Mouse (Mus musculus): ENCODE data around the gene Cstl1.
"Not testable (repeated sequence)": the region's sequence is repeated elsewhere in the genome, so short reads cannot be mapped to it uniquely, and the experiment has no call there.

Cstl1 gene

GRCm38 (mm10) chr2:148750058-148750457, at the start of gene Cstl1:
TSS of gene Cstl1 (plus strand) at chr2:148750358.
- no peak for DNase-seq (ENCODE audit: low spot score in 2 of 2)

GRCm38 (mm10) chr2:148706409-148707201, 43.6 kb upstream of the Cstl1 start:
- DNase-seq (ENCODE audit: low spot score in 2 of 2): no peak

- DNase-seq (ENCODE audit: low spot score in 2 of 2): no peak
Observed at GRCm38 (mm10) chr2:148707202-148707530, 43.0 kb upstream of the Cstl1 start.

- DNase-seq (ENCODE audit: low spot score in 2 of 2): no peak
Observed at GRCm38 (mm10) chr2:148712326-148712725, 37.8 kb upstream of the Cstl1 start.

- no peak for DNase-seq (ENCODE audit: low spot score in 2 of 2)
Observed at GRCm38 (mm10) chr2:148717072-148717471, 33.1 kb upstream of the Cstl1 start.

- DNase-seq (ENCODE audit: low spot score in 2 of 2): no peak
Observed at GRCm38 (mm10) chr2:148719271-148719995, 30.7 kb upstream of the Cstl1 start.

GRCm38 (mm10) chr2:148731614-148732326, 18.4 kb upstream of the Cstl1 start:
- peak in 1 of 2 experiments; percentile 27 for DNase-seq (ENCODE audit: low spot score in 2 of 2)

- peak; percentile 81 to 87 for DNase-seq (ENCODE audit: low spot score in 2 of 2)
Observed at GRCm38 (mm10) chr2:148732327-148733000, 17.7 kb upstream of the Cstl1 start, which contains the start of gene Napb. TSS of gene Napb (minus strand) at chr2:148732467.

- peak in 1 of 2 experiments; percentile 40 for DNase-seq (ENCODE audit: low spot score in 2 of 2)
Observed at GRCm38 (mm10) chr2:148743001-148743400, 7.2 kb upstream of the Cstl1 start.

GRCm38 (mm10) chr2:148743846-148744407, 6.2 kb upstream of the Cstl1 start:
- DNase-seq (ENCODE audit: low spot score in 2 of 2): no peak

- peak; percentile 42 to 63 for DNase-seq (ENCODE audit: low spot score in 2 of 2)
Observed at GRCm38 (mm10) chr2:148751893-148752813, 2.0 kb downstream of the Cstl1 start.

GRCm38 (mm10) chr2:148754310-148754846, 4.2 kb downstream of the Cstl1 start:
- DNase-seq (ENCODE audit: low spot score in 2 of 2): no peak

- no peak for DNase-seq (ENCODE audit: low spot score in 2 of 2)
Observed at GRCm38 (mm10) chr2:148763648-148764388, 13.7 kb downstream of the Cstl1 start.

- not testable (repeated sequence) for DNase-seq (ENCODE audit: low spot score in 2 of 2)
Observed at GRCm38 (mm10) chr2:148771397-148771796, 21.2 kb downstream of the Cstl1 start, which contains the start of gene Cst11. TSS of gene Cst11 (minus strand) at chr2:148771497.

GRCm38 (mm10) chr2:148781709-148782108, 31.6 kb downstream of the Cstl1 start, which contains the start of gene 8030411F24Rik:
TSS of gene 8030411F24Rik (plus strand) at chr2:148782009.
- DNase-seq (ENCODE audit: low spot score in 2 of 2): no peak

GRCm38 (mm10) chr2:148789142-148789541, 39.0 kb downstream of the Cstl1 start, which contains the start of gene Cst12:
TSS of gene Cst12 (plus strand) at chr2:148789361.
- DNase-seq (ENCODE audit: low spot score in 2 of 2): no peak

GRCm38 (mm10) chr2:148798485-148798884, 48.3 kb downstream of the Cstl1 start, which contains the start of gene Cst8:
TSS of gene Cst8 (plus strand) at chr2:148798785.
- no peak for DNase-seq (ENCODE audit: low spot score in 2 of 2)

- DNase-seq (ENCODE audit: low spot score in 2 of 2): peak in 1 of 2 experiments; percentile 4
Observed at GRCm38 (mm10) chr2:148801491-148801921, 51.3 kb downstream of the Cstl1 start.
